Mouse (Mus musculus) small intestine, adult 2 months (tissue): ENCODE results near the gene Olfr1493-ps1. TPM values are rescaled to one million over a fixed set of nuclear protein-coding genes. Genes with fewer than 3 reads are reported as not detected.

Experiments
- H3K27ac ChIP-seq: fragments of 200-500 bp; 2 replicates; pipeline ENCODE4 v1.5.1; 2012; ENCODE audit warnings: low read depth, low read length, control low read depth, inconsistent platforms; ENCODE audit not compliant: insufficient read depth
- H3K27me3 ChIP-seq: fragments of 200-500 bp; 2 replicates; pipeline ENCODE4 v1.6.1; 2012; ENCODE audit warnings: mild to moderate bottlenecking, moderate library complexity, low read length, inconsistent platforms; ENCODE audit not compliant: control insufficient read depth, insufficient read depth
- H3K36me3 ChIP-seq: fragments of 200-500 bp; 2 replicates; pipeline ENCODE4 v1.6.1; 2012; ENCODE audit warnings: mild to moderate bottlenecking, low read length, control low read depth, inconsistent platforms; ENCODE audit not compliant: control insufficient read depth, insufficient read depth
- H3K4me1 ChIP-seq: fragments of 200-500 bp; 2 replicates; pipeline ENCODE4 v1.6.1; 2012; ENCODE audit warnings: low read length, inconsistent platforms, mixed read lengths; ENCODE audit not compliant: control insufficient read depth, insufficient read depth, insufficient read length
- H3K4me3 ChIP-seq: fragments of 200-500 bp; 2 replicates; pipeline ENCODE4 v1.5.1; 2012; ENCODE audit warnings: low read depth, mild to moderate bottlenecking, control low read depth, inconsistent platforms, low read length, moderate library complexity
- CTCF ChIP-seq: fragments of 200-500 bp; IDR thresholded peaks from 2 replicates; pipeline ENCODE4 v1.5.1; 2012; ENCODE audit warnings: low read depth, mild to moderate bottlenecking, control low read depth, inconsistent platforms, low read length, moderate library complexity, mixed read lengths; ENCODE audit not compliant: insufficient replicate concordance, insufficient read length; ENCODE audit errors: extremely low read depth
- POLR2A ChIP-seq: fragments of 200-500 bp; IDR thresholded peaks from 2 replicates; pipeline ENCODE4 v1.6.1; 2012; ENCODE audit warnings: low read depth, mild to moderate bottlenecking, control low read depth, inconsistent platforms, low read length, moderate library complexity
- WGBS: fragments of 180-500 bp; shearing (Covaris S2); methylation state at CpG from one replicate; pipeline ENCODE4 v1.1.7; 2018; 5-methylcytosine and 5-hydroxymethylcytosine counted together
- polyA plus RNA-seq: library from polyadenylated mRNA; depleted of rRNA; stranded (reverse); fragments of >200 nt; gene quantifications from 2 replicates; pipeline ENCODE4 v1.2.3, GENCODE M21; 2012; rRNA removed

The Olfr1493-ps1 gene
- polyA plus RNA-seq: not detected in 2 replicates

DNA sequence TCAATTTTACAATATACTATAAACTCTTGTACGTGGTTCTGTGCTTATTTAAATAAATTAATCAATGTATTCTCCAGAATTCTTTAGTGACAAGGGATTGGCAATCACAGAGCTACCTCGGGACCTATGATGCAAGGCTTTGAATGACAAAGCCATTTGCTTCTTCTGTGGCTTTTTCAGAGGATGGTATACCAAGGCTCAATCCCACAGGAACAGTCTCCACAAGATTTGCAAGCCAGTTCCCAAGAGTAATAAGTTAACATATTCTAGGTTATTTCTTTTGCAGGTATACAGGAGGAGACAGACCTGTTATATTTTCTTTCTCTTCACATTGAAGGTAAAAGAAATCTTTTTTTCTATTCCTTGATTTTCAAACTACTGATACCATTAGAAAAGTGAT is at the start of gene Olfr1493-ps1:
Gene Olfr1493-ps1 (plus strand): TSS at position 301 of the 400 bp plus-strand sequence.
- no peaks in the 10 kb centered on the region for H3K36me3 ChIP-seq
- no peaks in the 10 kb centered on the region for H3K27me3 ChIP-seq
- no peak within 1 kb of the TSS for H3K27ac ChIP-seq
- H3K4me3 ChIP-seq: no peak within 1 kb of the TSS
- TF ChIP-seq POLR2A: no peak
- TF ChIP-seq CTCF: no peak
- 31% methylated on average over 2 of the region's 2 CpGs for WGBS
- no peaks in the 10 kb centered on the region for H3K4me1 ChIP-seq

GRCm38 (mm10) chr19:13696968-13697367 is 26.1 kb upstream of the Olfr1493-ps1 start, which contains the start of gene Olfr1491:
Gene Olfr1491 (plus strand): TSS chr19:13697268.
- Histone ChIP-seq H3K4me3 (no peak within 1 kb of the TSS), H3K27ac (no peak within 1 kb of the TSS), H3K36me3 (no peaks in the 10 kb centered on the region), H3K4me1 (no peaks in the 10 kb centered on the region), H3K27me3 (no peaks in the 10 kb centered on the region)
- no peak for TF ChIP-seq CTCF
- WGBS: 72% methylated on average over 3 of the region's 3 CpGs

- Histone ChIP-seq H3K4me1 (no peaks in the 10 kb centered on the region), H3K4me3 (no peak within 1 kb of the TSS), H3K27ac (no peak within 1 kb of the TSS), H3K27me3 (no peaks in the 10 kb centered on the region), H3K36me3 (no peaks in the 10 kb centered on the region)
- 90% methylated on average over 4 of the region's 4 CpGs for WGBS
- TF ChIP-seq CTCF (no peak), POLR2A (no peak)
These were observed 16.4 kb downstream of the Olfr1493-ps1 start, which contains the start of gene Olfr1494 for GRCm38 (mm10) chr19:13739428-13739827. Gene Olfr1494 (plus strand): TSS chr19:13739728.

GRCm38 (mm10) chr19:13749366-13749765 is 26.3 kb downstream of the Olfr1493-ps1 start:
- H3K27me3 ChIP-seq: no peaks in the 10 kb centered on the region
- 85% methylated on average over 1 of the region's 1 CpGs for WGBS
- no peak overlapping the region for H3K4me3 ChIP-seq

DNA sequence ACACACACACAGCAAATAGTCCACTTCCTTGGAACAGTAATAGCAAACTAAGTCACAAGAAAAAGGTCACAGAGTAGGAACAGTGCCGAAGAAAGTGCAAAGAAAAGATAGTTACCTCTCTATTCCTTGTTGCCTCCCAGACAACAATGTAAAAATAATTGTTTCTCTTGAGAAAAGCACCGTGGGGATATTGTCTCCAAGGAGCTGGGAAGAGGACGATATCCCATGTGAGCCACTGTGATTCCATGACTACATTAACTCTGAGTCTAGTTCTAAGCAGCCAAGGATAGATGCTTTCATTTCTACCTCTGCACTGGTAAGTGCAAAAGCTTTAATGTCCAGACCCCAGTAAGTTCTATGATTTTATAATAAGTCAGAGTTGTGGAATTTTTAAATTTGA is 41.2 kb downstream of the Olfr1493-ps1 start, which contains the start of gene Olfr1495:
Gene Olfr1495 (plus strand): TSS at position 301 of the 400 bp plus-strand sequence.
- WGBS: 78% methylated on average over 3 of the region's 3 CpGs
- TF ChIP-seq CTCF (no peak), POLR2A (no peak)
- H3K27ac ChIP-seq: no peak within 1 kb of the TSS

More at GRCm38 (mm10) chr19:13749366-13749765, 26.3 kb downstream of the Olfr1493-ps1 start:
- TF ChIP-seq CTCF (no peak), POLR2A (no peak)
- Histone ChIP-seq H3K4me1 (no peaks in the 10 kb centered on the region), H3K27ac (no peak overlapping the region), H3K36me3 (no peaks in the 10 kb centered on the region)

GRCm38 (mm10) chr19:13768565-13769276 is 45.6 kb downstream of the Olfr1493-ps1 start:
- Histone ChIP-seq H3K4me3 (no peak overlapping the region), H3K36me3 (no peaks in the 10 kb centered on the region), H3K4me1 (no peaks in the 10 kb centered on the region), H3K27ac (no peak overlapping the region), H3K27me3 (no peaks in the 10 kb centered on the region)
- 88% methylated on average over 9 of the region's 9 CpGs for WGBS
- no peak for TF ChIP-seq POLR2A
- TF ChIP-seq CTCF: no peak

More for the DNA sequence above, 41.2 kb downstream of the Olfr1493-ps1 start, which contains the start of gene Olfr1495:
- Histone ChIP-seq H3K4me3 (no peak within 1 kb of the TSS), H3K36me3 (no peaks in the 10 kb centered on the region), H3K4me1 (no peaks in the 10 kb centered on the region), H3K27me3 (no peaks in the 10 kb centered on the region)

DNA sequence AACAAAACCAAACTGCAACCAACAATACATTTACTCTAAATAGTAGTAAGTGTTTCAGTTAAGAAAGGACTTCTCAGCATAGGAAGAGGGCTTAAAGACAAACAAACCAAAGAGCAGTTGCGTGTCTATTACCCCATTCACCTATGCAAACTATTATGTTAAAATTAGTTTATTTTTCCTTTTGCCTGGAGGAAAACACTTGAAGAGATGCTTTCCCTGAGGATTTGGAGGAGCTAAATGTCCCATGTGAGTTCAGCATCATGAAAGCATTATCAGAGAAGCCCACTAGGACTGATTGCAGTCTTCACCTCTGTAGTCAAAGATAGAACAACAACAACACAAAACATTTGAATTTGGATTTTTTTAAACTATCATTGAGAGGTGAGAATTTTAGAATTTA is 54.5 kb downstream of the Olfr1493-ps1 start, which contains the start of gene Olfr1496:
Gene Olfr1496 (plus strand): TSS at position 301 of the 400 bp plus-strand sequence.
- TF ChIP-seq POLR2A (no peak), CTCF (no peak)
- 75% methylated on average over 1 of the region's 1 CpGs for WGBS
- Histone ChIP-seq H3K27ac (no peak within 1 kb of the TSS), H3K4me1 (no peaks in the 10 kb centered on the region), H3K27me3 (no peaks in the 10 kb centered on the region), H3K36me3 (no peaks in the 10 kb centered on the region), H3K4me3 (no peak within 1 kb of the TSS)

Other genes with a start within 250 kb of the Olfr1493-ps1 start
- not detected in 2 replicates for gene Olfr1475, start 243.1 kb upstream of the Olfr1493-ps1 start, polyA plus RNA-seq
- gene Olfr1477, start 222.7 kb upstream of the Olfr1493-ps1 start, polyA plus RNA-seq: not detected in 2 replicates
- not detected in 2 replicates for gene Olfr1480, start 195.4 kb upstream of the Olfr1493-ps1 start, polyA plus RNA-seq
- not detected in 2 replicates for gene Olfr1484, start 139.8 kb upstream of the Olfr1493-ps1 start, polyA plus RNA-seq
- gene Olfr1487, start 105.9 kb upstream of the Olfr1493-ps1 start, polyA plus RNA-seq: not detected in 2 replicates
- not detected in 2 replicates for gene Olfr1489, start 91.7 kb upstream of the Olfr1493-ps1 start, polyA plus RNA-seq
- gene Olfr1490, start 72.2 kb upstream of the Olfr1493-ps1 start, polyA plus RNA-seq: not detected in 2 replicates
- gene Olfr1491, start 26.0 kb upstream of the Olfr1493-ps1 start, polyA plus RNA-seq: not detected in 2 replicates
- not detected in 2 replicates for gene Olfr1494, start 16.4 kb downstream of the Olfr1493-ps1 start, polyA plus RNA-seq
- gene Olfr1495, start 41.3 kb downstream of the Olfr1493-ps1 start, polyA plus RNA-seq: not detected in 2 replicates
- not detected in 2 replicates for gene Olfr1496, start 54.6 kb downstream of the Olfr1493-ps1 start, polyA plus RNA-seq
- not detected in 2 replicates for gene Olfr1497, start 74.9 kb downstream of the Olfr1493-ps1 start, polyA plus RNA-seq
- gene Olfr1499, start 96.2 kb downstream of the Olfr1493-ps1 start, polyA plus RNA-seq: not detected in 2 replicates
- not detected in 2 replicates for gene Olfr1500, start 107.2 kb downstream of the Olfr1493-ps1 start, polyA plus RNA-seq
- gene Olfr1501, start 127.4 kb downstream of the Olfr1493-ps1 start, polyA plus RNA-seq: not detected in 2 replicates
- not detected in 2 replicates for gene Olfr1502, start 138.5 kb downstream of the Olfr1493-ps1 start, polyA plus RNA-seq
- not detected in 2 replicates for gene Olfr1504, start 174.7 kb downstream of the Olfr1493-ps1 start, polyA plus RNA-seq
- gene Olfr1505, start 190.3 kb downstream of the Olfr1493-ps1 start, polyA plus RNA-seq: not detected in 2 replicates